In the genomic region with DNA sequence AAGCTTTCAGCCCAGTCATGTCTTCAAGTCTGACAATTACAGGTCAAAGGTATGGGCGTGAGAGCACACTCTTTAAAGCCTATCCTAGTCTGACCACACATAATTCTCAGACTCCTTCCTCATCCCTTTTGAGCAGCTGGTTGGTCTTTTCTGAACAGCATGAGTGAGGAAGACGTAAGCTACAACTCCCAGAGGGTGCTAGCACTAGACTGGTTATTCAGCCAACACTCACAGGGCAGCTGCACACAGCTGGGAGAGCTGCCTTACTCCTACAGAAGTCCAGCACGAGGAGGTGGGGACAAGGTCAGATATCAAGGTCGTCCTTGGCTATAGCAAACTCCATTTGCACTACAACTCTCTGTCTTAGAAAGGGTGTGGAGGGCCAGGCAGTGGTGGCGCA, we compare ENCODE assay signal across 12 mouse cellular contexts. TPM values are rescaled to one million over a fixed set of nuclear protein-coding genes. Genes with fewer than 3 reads are reported as not detected.
DNase-seq lines count a peak whose midpoint lies in the region; ATAC-seq and TF ChIP-seq lines count a peak whose summit lies in the region.
"Had no signal": no experiment of that assay in that cellular context is flagged by ENCODE, and none has a peak within 500 bp of the region (broad histone marks: within the 10 kb centered on the region; RNA-seq: fewer than 3 reads in every experiment).

No protein-coding gene starts in this region.

- H3K4me3 ChIP-seq in intestine, embryonic 15.5 days (replicated peaks): no peak overlapping the region
- no peak overlapping the region for H3K4me3 ChIP-seq in testis, adult 2 months (ENCODE audit: control insufficient read depth, low read depth, low read length)
- H3K4me3 ChIP-seq: liver, embryonic 15.5 days; midbrain, embryonic 15.5 days had no signal

- H3K4me1 ChIP-seq in intestine, embryonic 15.5 days (replicated peaks): no peaks in the 10 kb centered on the region
- H3K4me1 ChIP-seq in testis, adult 2 months (ENCODE audit: control insufficient read depth, insufficient read depth, low read length): no peaks in the 10 kb centered on the region
- H3K4me1 ChIP-seq: liver, embryonic 15.5 days had no signal

- ATAC-seq in intestine, embryonic 15.5 days: peak; percentile 60
- ATAC-seq: midbrain, embryonic 15.5 days had no signal

- DNase-seq in kidney, postnatal 14 days: peak; percentile 36
- DNase-seq in kidney, adult 8-10 months: no peak
- peak; percentile 70 for DNase-seq in heart, adult 8-10 months (ENCODE audit: low spot score)
- no peak for DNase-seq in layer of hippocampus, adult 18-20 months (ENCODE audit: low spot score in 2 of 2)
- DNase-seq in retina, embryonic 14.5 days (ENCODE audit: low spot score): no peak
- DNase-seq: right cerebral cortex, postnatal 4 days had no signal

- H3K9ac ChIP-seq in intestine, embryonic 15.5 days: no peak overlapping the region
- H3K9ac ChIP-seq: liver, embryonic 15.5 days; midbrain, embryonic 15.5 days had no signal

- no peak for TF ChIP-seq POLR2A in testis, adult 2 months (IDR thresholded peaks at IDR 0.05; ENCODE audit: control insufficient read depth, low read depth, low read length)

- no peak overlapping the region for H3K4me2 ChIP-seq in intestine, embryonic 15.5 days (replicated peaks)
- H3K4me2 ChIP-seq: liver, embryonic 15.5 days; midbrain, embryonic 15.5 days had no signal

- H3K36me3 ChIP-seq in intestine, embryonic 15.5 days: peaks cover 8% of the 10 kb centered on the region; the same call in 1 of the 2 replicates
- no peaks in the 10 kb centered on the region for H3K36me3 ChIP-seq in testis, adult 2 months (ENCODE audit: control insufficient read depth, insufficient read depth, low read length)

- WGBS in intestine, embryonic 15.5 days: 61% methylated on average over 5 of the region's 5 CpGs

- no peak overlapping the region for H3K27ac ChIP-seq in intestine, embryonic 15.5 days
- peak overlapping the region; percentile 46; the same call in 1 of the 2 replicates for H3K27ac ChIP-seq in testis, adult 2 months (ENCODE audit: control insufficient read depth, insufficient read depth, low read depth, low read length)
- H3K27ac ChIP-seq: kidney, postnatal 0 days; liver, embryonic 15.5 days; midbrain, embryonic 15.5 days had no signal

- H3K9me3 ChIP-seq in intestine, embryonic 15.5 days: no peaks in the 10 kb centered on the region
- H3K9me3 ChIP-seq: liver, embryonic 15.5 days; midbrain, embryonic 15.5 days had no signal

- no peaks in the 10 kb centered on the region for H3K27me3 ChIP-seq in intestine, embryonic 15.5 days (replicated peaks)
- H3K27me3 ChIP-seq in testis, adult 2 months (ENCODE audit: control insufficient read depth, insufficient read depth, low read length): no peaks in the 10 kb centered on the region
- H3K27me3 ChIP-seq: CH12.LX; liver, embryonic 15.5 days; midbrain, embryonic 15.5 days had no signal

- no peak for TF ChIP-seq CTCF in testis, adult 2 months (IDR thresholded peaks at IDR 0.05; ENCODE audit: control insufficient read depth, insufficient read depth, insufficient replicate concordance, low read depth, low read length)

RNA-seq across cellular contexts. Expression of gene Ptpn23, which starts 7.4 kb away (rescaled TPM):
- total RNA-seq in heart, adult 8-10 months (2022): 10 to 100 TPM; 12.9 to 17.1 (median 14.5) TPM
- 12.2 and 15.6 TPM in 2 replicates for polyA plus RNA-seq in intestine, embryonic 15.5 days (2015; fragmentation: Nextera tagmentation; extraction: Ambion mirVana)
- 28.4 and 32.3 TPM in 2 replicates for polyA plus RNA-seq in testis, adult 2 months (2012; rRNA removed)
- total RNA-seq in layer of hippocampus, adult 18-20 months (2021): 10 to 100 TPM; 53.2 to 53.6 TPM

RNA-seq across cellular contexts. Expression of gene Ngp, which starts 18.9 kb away (rescaled TPM):
- 1 to 10 TPM in 1 of 4 experiments, not detected in 3; 3.0 TPM for total RNA-seq in heart, adult 8-10 months (2022)
- polyA plus RNA-seq in intestine, embryonic 15.5 days (2015; fragmentation: Nextera tagmentation; extraction: Ambion mirVana): 5.3 and 10.7 TPM in 2 replicates
- not detected in 2 replicates for polyA plus RNA-seq in testis, adult 2 months (2012; rRNA removed)
- not detected for total RNA-seq in layer of hippocampus, adult 18-20 months (2021)
- total RNA-seq: CH12.LX had no signal

Comparison
In these comparisons a context has a peak if more than half of its experiments do, and no peak if none do; other contexts are left out.
1. DNase-seq: peak in kidney, postnatal 14 days (single experiment) and heart, adult 8-10 months (single experiment); none in kidney, adult 8-10 months (0 of 2), layer of hippocampus, adult 18-20 months (0 of 2) and retina, embryonic 14.5 days (single experiment).